Mouse (Mus musculus) CD4-positive, CD25-positive, alpha-beta regulatory T cell, adult 2 months (primary cell): ENCODE data around the gene 4930596D02Rik.

Experiments
- DNase-seq: peaks from one replicate; pipeline ENCODE4 v3.0.0-alpha.2; 2012; ENCODE audit warnings: low read depth, low spot score

4930596D02Rik gene

DNA sequence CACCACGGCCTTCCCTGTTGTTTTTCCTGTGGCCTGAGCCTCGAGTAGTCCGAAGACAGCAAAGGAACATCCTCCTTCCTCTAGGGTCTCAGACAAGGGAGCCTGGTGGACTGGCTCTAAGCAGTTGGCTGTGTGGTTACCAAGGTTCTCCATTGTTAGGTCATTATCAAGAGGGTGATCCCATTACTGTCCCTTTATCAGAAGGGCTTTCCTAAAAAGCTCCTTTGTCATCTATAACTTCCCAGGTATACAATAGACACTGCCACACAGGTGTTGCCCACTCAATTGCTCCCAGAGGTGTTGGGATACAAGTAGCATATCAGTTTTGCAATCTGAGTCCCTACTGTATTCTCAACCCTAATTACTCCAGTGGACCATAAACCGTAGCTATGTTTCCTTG lies at the start of gene 4930596D02Rik:
4930596D02Rik (minus strand) TSS at position 101 of the 400 bp plus-strand sequence.
- DNase-seq: no peak

DNA sequence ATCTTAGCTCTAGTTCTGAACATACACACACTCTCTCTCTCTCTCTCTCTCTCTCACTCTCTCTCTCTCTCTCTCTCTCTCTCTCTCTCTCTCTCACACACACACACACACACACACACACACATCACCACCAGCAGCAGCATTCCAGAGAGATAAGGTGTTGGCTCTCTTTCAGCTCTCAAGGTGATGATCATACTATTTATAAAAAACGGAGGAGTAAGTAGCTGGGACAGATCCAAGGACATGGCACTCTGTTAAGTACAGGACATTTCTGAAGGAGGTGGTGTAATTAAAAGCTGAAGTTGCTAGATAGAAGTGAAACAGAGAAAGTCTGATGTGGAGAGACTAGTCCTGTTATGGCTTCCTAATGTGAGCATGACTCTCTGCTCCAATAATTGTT lies 41.5 kb upstream of the 4930596D02Rik start:
- no peak for DNase-seq

DNA sequence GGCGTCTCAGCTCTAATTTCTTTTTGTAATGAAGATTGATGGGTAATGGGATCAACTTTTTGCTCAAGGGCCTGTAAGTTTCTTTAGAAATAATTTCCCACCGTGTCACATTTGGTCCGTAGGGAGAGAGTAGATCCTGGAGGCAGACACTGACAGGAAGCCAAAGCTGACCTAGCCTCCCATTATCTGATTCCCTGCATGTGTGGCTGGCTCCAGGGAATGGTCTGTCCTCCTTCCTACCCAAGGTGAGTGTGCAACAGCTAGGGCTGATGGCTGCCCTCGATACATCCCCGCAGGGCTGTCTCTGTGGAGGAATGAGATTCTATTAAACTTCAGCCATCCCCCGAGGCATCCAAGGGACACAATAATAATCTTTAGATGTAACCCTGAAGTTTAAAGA lies 33.5 kb upstream of the 4930596D02Rik start:
- no peak for DNase-seq

DNA sequence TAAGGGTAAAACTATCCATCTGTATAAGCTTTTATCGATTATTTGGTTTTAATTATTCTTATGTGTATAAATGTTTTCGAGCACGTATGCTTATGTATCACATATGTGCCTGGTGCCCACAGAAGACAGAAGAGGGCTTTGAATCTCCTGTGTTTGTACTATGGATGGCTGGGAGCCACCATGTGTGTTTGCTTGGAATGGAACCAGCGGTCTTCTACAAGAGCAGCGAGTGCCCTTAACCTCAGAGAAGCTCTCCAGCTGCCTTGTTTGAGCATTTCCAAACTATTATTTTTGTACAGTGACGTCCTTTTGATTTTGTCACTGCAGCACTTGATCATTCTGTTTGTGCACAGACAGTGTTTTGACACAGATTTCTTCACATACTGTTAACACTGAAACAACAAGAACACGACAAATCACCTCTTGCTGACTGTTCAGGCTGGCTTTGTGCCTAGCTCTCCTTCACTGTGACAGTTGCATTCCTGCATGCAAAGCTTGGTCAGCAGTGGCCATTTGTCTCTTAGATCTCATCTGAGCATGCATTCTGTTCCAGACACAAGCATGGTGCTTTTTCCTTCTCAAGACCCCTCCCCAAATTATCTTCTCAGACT lies 30.4 kb upstream of the 4930596D02Rik start:
- DNase-seq: no peak

DNA sequence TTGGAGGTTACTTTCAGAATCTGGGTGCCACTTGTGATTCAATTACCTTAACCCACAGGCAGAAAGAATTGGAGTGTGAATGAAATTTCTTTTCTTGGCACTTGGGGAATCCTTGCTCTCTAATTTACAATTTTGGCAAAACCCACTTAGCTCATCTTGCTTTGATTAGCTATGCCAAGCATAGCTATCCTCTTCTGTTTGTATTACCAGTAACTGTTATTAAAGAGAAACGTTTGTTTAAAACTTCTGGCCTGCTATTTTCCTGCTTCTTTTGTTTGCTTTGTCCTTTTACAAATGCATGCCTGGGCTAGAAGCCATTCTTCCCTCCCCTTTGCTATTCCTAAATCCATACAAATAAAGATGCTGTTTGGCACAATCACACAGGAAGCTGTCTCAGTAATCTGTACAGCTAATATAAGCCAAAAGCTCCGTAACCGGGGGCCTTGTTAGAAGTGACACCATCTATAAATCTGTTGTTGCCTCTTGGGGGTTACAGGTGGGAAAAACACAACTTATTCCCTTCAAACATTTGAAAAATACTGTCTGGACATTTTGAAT lies 19.0 kb downstream of the 4930596D02Rik start:
- no peak for DNase-seq

DNA sequence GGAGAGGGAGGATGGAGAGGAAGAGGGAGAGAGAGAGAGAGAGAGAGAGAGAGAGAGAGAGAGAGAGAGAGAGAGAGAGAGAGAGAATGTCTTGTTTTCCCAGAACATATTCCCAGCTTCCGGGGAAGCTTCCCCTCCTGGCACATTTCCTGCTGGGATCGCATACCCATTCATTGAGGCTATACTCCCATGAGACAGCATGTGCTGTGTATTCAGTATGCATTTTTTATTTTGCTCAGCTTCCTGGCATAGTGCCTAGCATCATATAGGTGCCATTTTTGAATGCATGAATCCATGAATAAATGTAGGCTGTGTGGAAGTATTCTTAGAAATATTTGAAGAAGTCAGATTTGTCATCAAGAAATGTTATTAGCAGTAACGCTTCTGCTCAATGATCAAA lies 31.7 kb downstream of the 4930596D02Rik start:
- DNase-seq: no peak

DNA sequence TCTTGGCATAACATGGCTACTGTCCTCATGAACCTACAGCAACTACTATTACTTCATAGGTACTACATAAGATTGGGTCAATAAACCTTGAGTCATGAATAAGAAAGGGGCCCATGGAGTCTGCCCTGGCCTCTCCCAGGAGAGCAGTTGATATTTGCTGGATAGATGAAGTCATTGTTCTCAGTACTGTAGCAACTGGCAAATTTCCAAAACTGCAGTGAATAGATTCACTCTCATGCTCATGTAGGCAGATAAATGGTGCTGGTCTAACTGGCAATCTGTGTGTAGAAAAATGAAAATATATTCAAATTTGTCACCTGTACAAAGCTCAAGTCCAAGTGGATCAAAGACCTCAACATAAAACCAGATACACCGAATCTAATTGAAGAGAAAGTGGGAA lies 38.5 kb downstream of the 4930596D02Rik start:
- no peak for DNase-seq
